Mouse (Mus musculus) neural tube, embryonic 15.5 days (tissue): ENCODE measurements at regions not wholly inside any gene's neighbourhood (a gene's known extent, or its start where the extent isn't known, plus 50 kb on each side); places are given as distances from the start of the nearest gene placed in this dataset.

ENCODE experiments used
- ATAC-seq: fragments of 200-750 bp; cut with Nextera tagmentation; 2 replicates; pipeline ENCODE4 v1.8.0; 2017; ENCODE audit warnings: mild to moderate bottlenecking, moderate TSS enrichment, moderate library complexity; ENCODE audit not compliant: low FRiP score
- H3K27ac ChIP-seq: fragments of 300-500 bp; sonication (generic); replicated peaks from 2 replicates; pipeline ENCODE4 v1.5.1; 2015; ENCODE audit warnings: mild to moderate bottlenecking, inconsistent platforms
- H3K27me3 ChIP-seq: fragments of 300-500 bp; sonication (generic); replicated peaks from 2 replicates; pipeline ENCODE4 v1.6.1; 2015; ENCODE audit warnings: inconsistent platforms
- H3K36me3 ChIP-seq: fragments of 300-500 bp; sonication (generic); 2 replicates; pipeline ENCODE4 v1.6.1; 2015; ENCODE audit warnings: inconsistent platforms
- H3K4me1 ChIP-seq: fragments of 300-500 bp; sonication (generic); 2 replicates; pipeline ENCODE4 v1.6.1; 2015; ENCODE audit warnings: inconsistent platforms
- H3K4me2 ChIP-seq: fragments of 300-500 bp; sonication (generic); 2 replicates; pipeline ENCODE4 v1.6.1; 2015; ENCODE audit warnings: inconsistent platforms, mild to moderate bottlenecking, moderate library complexity
- H3K4me3 ChIP-seq: fragments of 300-500 bp; sonication (generic); replicated peaks from 2 replicates; pipeline ENCODE4 v1.5.1; 2015; ENCODE audit warnings: mild to moderate bottlenecking, inconsistent platforms
- H3K9ac ChIP-seq: fragments of 300-500 bp; sonication (generic); replicated peaks from 2 replicates; pipeline ENCODE4 v1.6.1; 2015; ENCODE audit warnings: mild to moderate bottlenecking, inconsistent platforms
- H3K9me3 ChIP-seq: fragments of 300-500 bp; sonication (generic); replicated peaks from 2 replicates; pipeline ENCODE4 v1.6.1; 2016; ENCODE audit warnings: inconsistent platforms
- WGBS: fragments of 180-500 bp; shearing (Covaris S2); methylation state at CpG from one replicate; pipeline ENCODE4 v1.1.7; 2015; ENCODE audit warnings: mixed read lengths; 5-methylcytosine and 5-hydroxymethylcytosine counted together

GRCm38 (mm10) chr3:27766421-27766820, 55.3 kb upstream of the Fndc3b start:
- ATAC-seq: peak; percentile 73; the same call in 1 of the 2 replicates
- Histone ChIP-seq H3K4me3 (no peak overlapping the region), H3K4me1 (0 out of 2 replicates have a peak, but pooled peaks cover 7% of the 10 kb centered on the region), H3K9me3 (no peaks in the 10 kb centered on the region), H3K4me2 (no peak overlapping the region), H3K27me3 (no peaks in the 10 kb centered on the region), H3K27ac (0 out of 2 replicates have a peak overlapping the region, but pooled peaks have one; percentile 28), H3K36me3 (no peaks in the 10 kb centered on the region), H3K9ac (no peak overlapping the region)
- WGBS: 30% methylated on average over 6 of the region's 6 CpGs

- H3K27me3 ChIP-seq: no peaks in the 10 kb centered on the region
- no peak overlapping the region for H3K4me2 ChIP-seq
- H3K27ac ChIP-seq: 0 out of 2 replicates have a peak overlapping the region, but pooled peaks have one; percentile 28
- no peaks in the 10 kb centered on the region for H3K36me3 ChIP-seq
- H3K9me3 ChIP-seq: no peaks in the 10 kb centered on the region
- ATAC-seq: no peak
- WGBS: 85% methylated on average over 7 of the region's 7 CpGs
- H3K4me1 ChIP-seq: 0 out of 2 replicates have a peak, but pooled peaks cover 7% of the 10 kb centered on the region
- H3K9ac ChIP-seq: no peak overlapping the region
- H3K4me3 ChIP-seq: no peak overlapping the region
These were observed 54.8 kb upstream of the Fndc3b start for GRCm38 (mm10) chr3:27765929-27766328.

- WGBS: 85% methylated on average over 2 of the region's 2 CpGs
- no peak overlapping the region for H3K4me3 ChIP-seq
- H3K4me1 ChIP-seq: 0 out of 2 replicates have a peak, but pooled peaks cover 7% of the 10 kb centered on the region
- H3K4me2 ChIP-seq: no peak overlapping the region
- H3K9ac ChIP-seq: no peak overlapping the region
- no peaks in the 10 kb centered on the region for H3K36me3 ChIP-seq
- H3K9me3 ChIP-seq: no peaks in the 10 kb centered on the region
- H3K27ac ChIP-seq: no peak overlapping the region
- no peaks in the 10 kb centered on the region for H3K27me3 ChIP-seq
- no peak for ATAC-seq
These were observed 53.4 kb upstream of the Fndc3b start for GRCm38 (mm10) chr3:27764556-27764955.

GRCm38 (mm10) chr3:27761031-27761430, 49.9 kb upstream of the Fndc3b start:
- H3K4me3 ChIP-seq: no peak overlapping the region
- no peak overlapping the region for H3K27ac ChIP-seq
- H3K36me3 ChIP-seq: no peaks in the 10 kb centered on the region
- no peak overlapping the region for H3K9ac ChIP-seq
- no peak for ATAC-seq
- H3K27me3 ChIP-seq: no peaks in the 10 kb centered on the region
- no peak overlapping the region for H3K4me2 ChIP-seq
- 53% methylated on average over 2 of the region's 2 CpGs for WGBS
- no peaks in the 10 kb centered on the region for H3K9me3 ChIP-seq
- H3K4me1 ChIP-seq: 0 out of 2 replicates have a peak, but pooled peaks cover 3% of the 10 kb centered on the region
